In the genomic region with DNA sequence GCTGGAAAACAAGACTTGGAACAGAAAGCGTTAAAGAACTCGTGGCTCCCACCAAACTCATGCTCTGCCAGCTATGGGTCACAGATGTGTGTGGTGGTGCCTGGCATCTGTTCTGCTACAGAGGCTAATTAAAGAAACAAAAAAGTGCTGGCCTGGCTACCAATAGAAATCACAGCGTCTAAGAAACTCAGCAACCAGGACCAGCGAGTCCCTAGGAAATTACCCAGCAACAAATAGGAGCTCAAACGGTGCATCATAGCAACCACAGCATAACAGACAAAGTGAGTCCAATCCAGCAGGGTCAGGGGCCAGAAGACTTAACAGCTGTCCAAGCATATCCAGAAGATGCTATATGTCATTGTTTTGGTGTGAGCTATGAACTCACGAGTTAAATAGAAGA, we compare ENCODE assay signal across 13 mouse cellular contexts. TPM values are rescaled to one million over a fixed set of nuclear protein-coding genes. Genes with fewer than 3 reads are reported as not detected.
DNase-seq lines count a peak whose midpoint lies in the region; ATAC-seq lines count a peak whose summit lies in the region.
"Had no signal": no experiment of that assay in that cellular context is flagged by ENCODE, and none has a peak within 500 bp of the region (broad histone marks: within the 10 kb centered on the region; RNA-seq: fewer than 3 reads in every experiment).

No protein-coding gene starts in this region.

- no peak overlapping the region for H3K9ac ChIP-seq in midbrain, embryonic 14.5 days (replicated peaks; ENCODE audit: low read length)
- H3K9ac ChIP-seq in midbrain, embryonic 13.5 days (replicated peaks) = no peak overlapping the region
- H3K9ac ChIP-seq in hindbrain, embryonic 14.5 days = no peak overlapping the region
- H3K9ac ChIP-seq: heart, embryonic 12.5 days had no signal

- H3K36me3 ChIP-seq in midbrain, embryonic 14.5 days (ENCODE audit: control insufficient read depth, insufficient read depth, low read length) = no peaks in the 10 kb centered on the region
- H3K36me3 ChIP-seq in midbrain, embryonic 13.5 days = no peaks in the 10 kb centered on the region
- H3K36me3 ChIP-seq in hindbrain, embryonic 14.5 days (replicated peaks; ENCODE audit: control insufficient read depth, insufficient read depth) = no peaks in the 10 kb centered on the region
- H3K36me3 ChIP-seq: heart, embryonic 12.5 days had no signal

- H3K4me2 ChIP-seq in midbrain, embryonic 14.5 days (ENCODE audit: low read length) = no peak overlapping the region
- no peak overlapping the region for H3K4me2 ChIP-seq in midbrain, embryonic 13.5 days (replicated peaks)
- H3K4me2 ChIP-seq in hindbrain, embryonic 14.5 days (replicated peaks) = no peak overlapping the region
- H3K4me2 ChIP-seq: heart, embryonic 12.5 days; liver, embryonic 11.5 days had no signal

- intact Hi-C loops in heart, postnatal 14 days (cut with DNase I) = no loop called here

- no peak for ATAC-seq in midbrain, embryonic 14.5 days (ENCODE audit: low FRiP score, low TSS enrichment)
- ATAC-seq in midbrain, embryonic 13.5 days = no peak
- ATAC-seq in hindbrain, embryonic 14.5 days (ENCODE audit: low FRiP score) = peak; percentile 57; the same call in 1 of the 2 replicates

- no peak overlapping the region for H3K4me3 ChIP-seq in midbrain, embryonic 14.5 days (replicated peaks; ENCODE audit: low read depth, low read length)
- no peak overlapping the region for H3K4me3 ChIP-seq in midbrain, embryonic 13.5 days (replicated peaks)
- H3K4me3 ChIP-seq in hindbrain, embryonic 14.5 days (replicated peaks; ENCODE audit: low read length) = no peak overlapping the region
- H3K4me3 ChIP-seq: heart, embryonic 12.5 days had no signal

- H3K4me1 ChIP-seq in midbrain, embryonic 14.5 days (ENCODE audit: control insufficient read depth, insufficient read depth, low read length) = no peaks in the 10 kb centered on the region
- H3K4me1 ChIP-seq in midbrain, embryonic 13.5 days (replicated peaks) = no peaks in the 10 kb centered on the region
- H3K4me1 ChIP-seq in hindbrain, embryonic 14.5 days (replicated peaks; ENCODE audit: control insufficient read depth, insufficient read depth, low read length) = 0 out of 2 replicates have a peak, but pooled peaks cover 3% of the 10 kb centered on the region
- H3K4me1 ChIP-seq: heart, embryonic 12.5 days had no signal

- no peaks in the 10 kb centered on the region for H3K9me3 ChIP-seq in midbrain, embryonic 14.5 days (ENCODE audit: control insufficient read depth, low read length)
- H3K9me3 ChIP-seq in midbrain, embryonic 13.5 days = no peaks in the 10 kb centered on the region
- no peaks in the 10 kb centered on the region for H3K9me3 ChIP-seq in hindbrain, embryonic 14.5 days (ENCODE audit: control insufficient read depth, low read length)
- H3K9me3 ChIP-seq: heart, embryonic 12.5 days had no signal

- 72% methylated on average over 6 of the region's 6 CpGs for WGBS in midbrain, embryonic 14.5 days
- WGBS in midbrain, embryonic 13.5 days = 68% methylated on average over 6 of the region's 6 CpGs
- 43% methylated on average over 6 of the region's 6 CpGs for WGBS in hindbrain, embryonic 14.5 days

- no peak overlapping the region for H3K27ac ChIP-seq in midbrain, embryonic 14.5 days (replicated peaks; ENCODE audit: low read depth, low read length)
- H3K27ac ChIP-seq in midbrain, embryonic 13.5 days = no peak overlapping the region
- no peak overlapping the region for H3K27ac ChIP-seq in hindbrain, embryonic 14.5 days
- H3K27ac ChIP-seq: macrophage had no signal

- peak; percentile 11 for DNase-seq in heart, postnatal 4 days
- DNase-seq in heart, postnatal 14 days = no peak
- DNase-seq in midbrain, embryonic 14.5 days = peak; percentile 13
- peak; percentile 33 for DNase-seq in hindbrain, embryonic 14.5 days (ENCODE audit: low spot score)
- peak; percentile 28 for DNase-seq in retina, embryonic 14.5 days (ENCODE audit: low spot score)
- no peak for DNase-seq in right cerebral cortex, postnatal 10 days (ENCODE audit: low spot score in 2 of 2)
- no peak for DNase-seq in frontal cortex, postnatal 14 days (ENCODE audit: low spot score in 2 of 2)
- DNase-seq: cerebellum, adult 8-10 months; gastrocnemius, postnatal 14 days had no signal

- no peaks in the 10 kb centered on the region for H3K27me3 ChIP-seq in midbrain, embryonic 14.5 days (ENCODE audit: control insufficient read depth, insufficient read depth, low read length)
- no peaks in the 10 kb centered on the region for H3K27me3 ChIP-seq in midbrain, embryonic 13.5 days
- no peaks in the 10 kb centered on the region for H3K27me3 ChIP-seq in hindbrain, embryonic 14.5 days (ENCODE audit: control insufficient read depth, insufficient read depth, low read length)
- H3K27me3 ChIP-seq: heart, embryonic 12.5 days had no signal

RNA-seq across cellular contexts. Expression of a gene that starts 48.5 kb away (rescaled TPM):
- total RNA-seq in heart, postnatal 4 days (2021) = 10 to 100 TPM; 47.0 to 47.5 TPM
- 10 to 100 TPM; 20.2 to 26.6 TPM for total RNA-seq in heart, postnatal 14 days (2021)
- polyA plus RNA-seq in midbrain, embryonic 14.5 days (2014; fragmentation: Nextera tagmentation; extraction: Ambion mirVana) = 126 and 152 TPM in 2 replicates
- 104 and 113 TPM in 2 replicates for polyA plus RNA-seq in midbrain, embryonic 13.5 days (2015; fragmentation: Nextera tagmentation; extraction: Ambion mirVana)
- polyA plus RNA-seq in hindbrain, embryonic 14.5 days (2014; fragmentation: Nextera tagmentation; extraction: Ambion mirVana) = 139 and 146 TPM in 2 replicates

Comparison
In these comparisons a context has a peak if more than half of its experiments do, and no peak if none do; other contexts are left out.
1. DNase-seq: peak in heart, postnatal 4 days (single experiment), midbrain, embryonic 14.5 days (single experiment), hindbrain, embryonic 14.5 days (single experiment) and retina, embryonic 14.5 days (single experiment); none in heart, postnatal 14 days (0 of 2), right cerebral cortex, postnatal 10 days (0 of 2) and frontal cortex, postnatal 14 days (0 of 2).